Mouse (Mus musculus): ENCODE data around the gene Selenon. TPM values are rescaled to one million over a fixed set of nuclear protein-coding genes. Genes with fewer than 3 reads are reported as not detected.
A peak's percentile ranks its signal among the peaks of the same experiment; 100 is the strongest.

Gene Selenon
- polyA plus RNA-seq, 1 experiment from 2014 or later = 15.9 TPM

DNA sequence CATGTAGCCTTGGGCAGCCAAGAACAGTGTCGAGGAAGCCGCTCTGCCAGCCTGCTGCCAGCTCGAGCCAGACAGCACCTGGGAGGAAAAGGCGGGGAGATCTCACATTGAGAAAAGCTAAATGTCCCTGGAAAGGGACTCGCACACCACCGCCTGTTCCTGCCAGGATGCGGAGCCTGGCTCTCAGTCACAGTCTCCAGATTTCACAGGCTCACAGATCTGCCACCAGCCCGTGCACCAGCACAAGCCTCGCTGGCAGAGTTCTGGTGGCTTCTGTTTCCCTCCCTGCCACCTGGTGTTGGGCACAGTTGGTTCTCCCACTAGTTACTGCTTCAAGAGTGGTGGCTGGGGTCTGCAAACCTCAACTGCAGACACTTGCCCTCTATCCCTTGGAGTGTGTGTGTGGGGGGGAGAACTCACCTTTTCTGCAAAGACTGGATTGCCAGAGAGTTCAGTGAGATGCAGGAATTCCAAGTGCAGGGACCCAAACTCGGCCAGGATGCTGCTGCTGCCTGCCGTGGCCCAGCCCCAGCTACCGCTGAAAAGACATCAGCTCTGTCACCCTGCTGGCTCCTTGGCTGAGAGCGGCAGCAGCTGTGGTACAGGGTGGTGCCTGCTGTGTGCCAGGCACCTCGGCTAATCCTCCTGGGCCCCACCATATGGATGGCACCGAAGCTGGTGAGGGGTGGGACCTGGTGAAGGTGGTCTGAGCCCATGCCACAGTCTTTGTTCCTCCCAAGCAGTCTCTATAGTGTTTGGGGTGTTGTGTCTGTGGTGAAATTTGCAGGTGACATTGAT lies 28.6 kb upstream of the Selenon start:
- H3K27me3 ChIP-seq (ENCODE audit: control insufficient read depth, insufficient read depth, low read length) = no peaks in the 10 kb centered on the region
- no peak for DNase-seq
- no peak overlapping the region for H3K4me2 ChIP-seq (ENCODE audit: low read length)
- peak overlapping the region; percentile 41; the same call in 1 of the 2 replicates for H3K27ac ChIP-seq (replicated peaks; ENCODE audit: low read depth, low read length)
- H3K4me1 ChIP-seq (ENCODE audit: control insufficient read depth, insufficient read depth, low read length) = peaks cover 14% of the 10 kb centered on the region
- no peaks in the 10 kb centered on the region for H3K9me3 ChIP-seq (ENCODE audit: control insufficient read depth, low read length)
- H3K36me3 ChIP-seq (ENCODE audit: control insufficient read depth, insufficient read depth, low read length) = no peaks in the 10 kb centered on the region
- 0 out of 2 replicates have a peak overlapping the region, but pooled peaks have one; percentile 16 for H3K9ac ChIP-seq (replicated peaks; ENCODE audit: low read length)
- ATAC-seq (ENCODE audit: low FRiP score, low TSS enrichment) = no peak
- H3K4me3 ChIP-seq (replicated peaks; ENCODE audit: low read depth, low read length) = no peak overlapping the region
- WGBS = 72% methylated on average over 15 of the region's 15 CpGs

DNA sequence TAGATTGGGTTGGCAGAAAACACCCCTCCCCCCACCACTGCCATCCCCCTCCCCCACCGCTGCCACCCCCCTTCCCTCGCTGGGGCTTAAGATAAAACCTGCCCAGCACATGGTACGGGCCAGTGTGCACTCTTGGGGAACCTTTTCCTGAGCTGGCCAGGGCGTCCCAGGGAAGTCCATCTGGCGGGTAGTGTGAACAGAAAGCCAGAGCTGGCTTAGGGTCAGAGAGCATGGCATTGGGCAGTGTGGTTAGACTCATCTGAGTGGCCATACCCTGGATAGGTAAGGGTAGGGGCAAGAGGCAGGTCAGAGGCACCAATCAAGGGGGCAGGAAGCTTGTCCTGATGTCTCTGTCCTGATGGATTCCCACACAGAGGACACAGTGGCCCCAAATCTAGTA lies 27.7 kb upstream of the Selenon start:
- H3K27ac ChIP-seq (replicated peaks; ENCODE audit: low read depth, low read length) = no peak overlapping the region
- 25% methylated on average over 5 of the region's 5 CpGs for WGBS
- no peak overlapping the region for H3K9ac ChIP-seq (replicated peaks; ENCODE audit: low read length)

DNA sequence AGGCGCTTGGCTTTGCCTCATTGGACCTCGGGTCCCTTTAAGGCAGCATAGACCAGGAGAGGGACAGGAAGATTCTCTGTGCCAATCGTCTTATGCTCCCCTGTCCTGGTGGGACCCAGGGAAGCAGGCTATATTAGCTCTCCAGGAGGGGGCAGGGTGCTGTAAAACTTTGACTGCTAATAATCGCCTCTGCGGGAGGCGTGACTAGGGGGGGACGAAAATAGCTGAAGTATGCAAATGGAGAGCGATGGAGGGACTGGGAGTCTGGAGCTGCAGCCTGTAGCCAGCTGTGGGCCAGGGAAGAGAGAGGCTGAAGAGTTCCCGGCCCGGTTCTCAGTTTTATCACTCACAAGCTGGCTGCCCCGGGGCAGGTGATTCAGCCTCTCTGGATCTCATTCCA lies 27.2 kb upstream of the Selenon start:
- ATAC-seq (ENCODE audit: low FRiP score, low TSS enrichment) (no peak), DNase-seq (peak; percentile 34)
- Histone ChIP-seq H3K36me3 (ENCODE audit: control insufficient read depth, insufficient read depth, low read length) (no peaks in the 10 kb centered on the region), H3K9me3 (ENCODE audit: control insufficient read depth, low read length) (no peaks in the 10 kb centered on the region), H3K27me3 (ENCODE audit: control insufficient read depth, insufficient read depth, low read length) (no peaks in the 10 kb centered on the region), H3K27ac (replicated peaks; ENCODE audit: low read depth, low read length) (no peak overlapping the region), H3K4me3 (replicated peaks; ENCODE audit: low read depth, low read length) (no peak overlapping the region), H3K9ac (replicated peaks; ENCODE audit: low read length) (no peak overlapping the region), H3K4me1 (ENCODE audit: control insufficient read depth, insufficient read depth, low read length) (peaks cover 14% of the 10 kb centered on the region), H3K4me2 (ENCODE audit: low read length) (no peak overlapping the region; the same call in 1 of the 2 replicates)
- WGBS = 12% methylated on average over 11 of the region's 11 CpGs

More for the DNA sequence above, 27.7 kb upstream of the Selenon start:
- H3K9me3 ChIP-seq (ENCODE audit: control insufficient read depth, low read length) = no peaks in the 10 kb centered on the region
- H3K36me3 ChIP-seq (ENCODE audit: control insufficient read depth, insufficient read depth, low read length) = no peaks in the 10 kb centered on the region
- H3K27me3 ChIP-seq (ENCODE audit: control insufficient read depth, insufficient read depth, low read length) = no peaks in the 10 kb centered on the region
- no peak for ATAC-seq (ENCODE audit: low FRiP score, low TSS enrichment)
- H3K4me3 ChIP-seq (replicated peaks; ENCODE audit: low read depth, low read length) = no peak overlapping the region
- H3K4me1 ChIP-seq (ENCODE audit: control insufficient read depth, insufficient read depth, low read length) = peaks cover 14% of the 10 kb centered on the region
- no peak overlapping the region for H3K4me2 ChIP-seq (ENCODE audit: low read length)
- no peak for DNase-seq

DNA sequence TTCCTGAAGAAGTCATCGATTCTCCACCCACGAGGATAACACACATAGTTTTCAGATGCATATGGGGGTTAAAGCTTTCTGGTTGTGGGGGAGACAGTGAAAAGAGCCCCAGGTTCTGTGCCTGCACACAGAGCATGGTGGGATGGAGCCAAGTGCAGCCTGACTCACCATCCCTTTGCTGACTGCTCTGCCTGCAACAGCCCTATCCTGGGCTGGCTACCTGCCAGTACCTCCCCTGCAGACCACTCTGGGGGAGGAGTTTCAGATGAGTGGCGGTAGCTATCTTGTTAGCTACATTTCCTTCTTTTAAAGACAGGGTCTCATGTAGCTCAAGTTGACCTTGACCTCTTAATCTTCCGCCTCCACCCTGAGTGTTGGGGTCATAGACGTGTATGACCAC lies 26.4 kb upstream of the Selenon start:
- Histone ChIP-seq H3K27ac (replicated peaks; ENCODE audit: low read depth, low read length) (no peak overlapping the region), H3K27me3 (ENCODE audit: control insufficient read depth, insufficient read depth, low read length) (no peaks in the 10 kb centered on the region), H3K4me1 (ENCODE audit: control insufficient read depth, insufficient read depth, low read length) (peaks cover 14% of the 10 kb centered on the region), H3K9ac (replicated peaks; ENCODE audit: low read length) (no peak overlapping the region), H3K9me3 (ENCODE audit: control insufficient read depth, low read length) (no peaks in the 10 kb centered on the region), H3K4me2 (ENCODE audit: low read length) (no peak overlapping the region), H3K36me3 (ENCODE audit: control insufficient read depth, insufficient read depth, low read length) (no peaks in the 10 kb centered on the region), H3K4me3 (replicated peaks; ENCODE audit: low read depth, low read length) (no peak overlapping the region)
- ATAC-seq (ENCODE audit: low FRiP score, low TSS enrichment) (no peak), DNase-seq (peak; percentile 56)
- WGBS = 72% methylated on average over 5 of the region's 5 CpGs

DNA sequence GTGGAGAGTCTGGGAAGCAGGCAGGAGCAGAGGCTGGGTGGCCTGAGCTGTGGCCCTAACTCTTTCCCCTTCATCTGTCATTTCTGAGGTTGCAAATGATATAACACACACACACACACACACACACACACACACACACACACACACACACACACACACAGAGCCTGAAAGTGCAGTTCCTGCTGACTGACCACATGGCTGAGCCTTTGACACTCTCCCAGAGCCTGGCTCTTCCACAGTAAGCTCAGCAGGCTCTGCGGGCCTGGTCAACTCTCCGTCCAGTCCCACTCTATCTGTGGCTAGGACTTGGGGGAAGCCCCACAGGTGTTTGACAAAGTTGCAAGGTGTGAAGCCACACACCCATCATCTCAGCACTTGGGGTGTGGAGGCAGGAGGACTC lies 25.3 kb upstream of the Selenon start:
- DNase-seq = no peak
- Histone ChIP-seq H3K36me3 (ENCODE audit: control insufficient read depth, insufficient read depth, low read length) (no peaks in the 10 kb centered on the region), H3K9ac (replicated peaks; ENCODE audit: low read length) (no peak overlapping the region), H3K27me3 (ENCODE audit: control insufficient read depth, insufficient read depth, low read length) (no peaks in the 10 kb centered on the region), H3K27ac (replicated peaks; ENCODE audit: low read depth, low read length) (no peak overlapping the region), H3K9me3 (ENCODE audit: control insufficient read depth, low read length) (no peaks in the 10 kb centered on the region), H3K4me1 (ENCODE audit: control insufficient read depth, insufficient read depth, low read length) (peaks cover 14% of the 10 kb centered on the region), H3K4me3 (replicated peaks; ENCODE audit: low read depth, low read length) (no peak overlapping the region), H3K4me2 (ENCODE audit: low read length) (no peak overlapping the region)
- ATAC-seq (ENCODE audit: low FRiP score, low TSS enrichment) = no peak
- WGBS = 79% methylated on average over 2 of the region's 2 CpGs

DNA sequence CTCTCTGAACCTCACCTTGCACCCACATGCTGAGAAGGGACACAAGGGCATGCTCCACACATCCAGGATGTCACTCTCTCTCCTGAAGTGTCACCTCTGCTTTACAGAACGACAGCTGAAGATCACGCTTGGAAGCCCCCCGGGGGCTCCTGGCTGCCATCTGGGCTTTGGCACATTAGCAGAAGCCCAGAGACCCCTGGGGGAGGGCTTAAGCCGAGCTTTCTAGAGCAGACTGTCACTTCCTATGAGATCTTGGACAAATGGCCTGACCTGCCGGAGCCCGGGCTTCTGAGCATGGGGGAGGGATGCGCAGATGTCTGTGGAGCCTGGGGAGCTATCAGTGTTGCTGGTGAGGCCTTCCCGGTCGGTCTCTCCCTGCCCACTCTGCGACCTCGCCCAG lies 23.5 kb upstream of the Selenon start:
- ATAC-seq (ENCODE audit: low FRiP score, low TSS enrichment) = no peak
- peak; percentile 56 for DNase-seq
- Histone ChIP-seq H3K4me1 (ENCODE audit: control insufficient read depth, insufficient read depth, low read length) (peaks cover 17% of the 10 kb centered on the region), H3K27ac (replicated peaks; ENCODE audit: low read depth, low read length) (no peak overlapping the region), H3K9ac (replicated peaks; ENCODE audit: low read length) (no peak overlapping the region), H3K27me3 (ENCODE audit: control insufficient read depth, insufficient read depth, low read length) (no peaks in the 10 kb centered on the region), H3K4me2 (ENCODE audit: low read length) (no peak overlapping the region), H3K9me3 (ENCODE audit: control insufficient read depth, low read length) (no peaks in the 10 kb centered on the region), H3K4me3 (replicated peaks; ENCODE audit: low read depth, low read length) (no peak overlapping the region), H3K36me3 (ENCODE audit: control insufficient read depth, insufficient read depth, low read length) (no peaks in the 10 kb centered on the region)
- 39% methylated on average over 11 of the region's 11 CpGs for WGBS

DNA sequence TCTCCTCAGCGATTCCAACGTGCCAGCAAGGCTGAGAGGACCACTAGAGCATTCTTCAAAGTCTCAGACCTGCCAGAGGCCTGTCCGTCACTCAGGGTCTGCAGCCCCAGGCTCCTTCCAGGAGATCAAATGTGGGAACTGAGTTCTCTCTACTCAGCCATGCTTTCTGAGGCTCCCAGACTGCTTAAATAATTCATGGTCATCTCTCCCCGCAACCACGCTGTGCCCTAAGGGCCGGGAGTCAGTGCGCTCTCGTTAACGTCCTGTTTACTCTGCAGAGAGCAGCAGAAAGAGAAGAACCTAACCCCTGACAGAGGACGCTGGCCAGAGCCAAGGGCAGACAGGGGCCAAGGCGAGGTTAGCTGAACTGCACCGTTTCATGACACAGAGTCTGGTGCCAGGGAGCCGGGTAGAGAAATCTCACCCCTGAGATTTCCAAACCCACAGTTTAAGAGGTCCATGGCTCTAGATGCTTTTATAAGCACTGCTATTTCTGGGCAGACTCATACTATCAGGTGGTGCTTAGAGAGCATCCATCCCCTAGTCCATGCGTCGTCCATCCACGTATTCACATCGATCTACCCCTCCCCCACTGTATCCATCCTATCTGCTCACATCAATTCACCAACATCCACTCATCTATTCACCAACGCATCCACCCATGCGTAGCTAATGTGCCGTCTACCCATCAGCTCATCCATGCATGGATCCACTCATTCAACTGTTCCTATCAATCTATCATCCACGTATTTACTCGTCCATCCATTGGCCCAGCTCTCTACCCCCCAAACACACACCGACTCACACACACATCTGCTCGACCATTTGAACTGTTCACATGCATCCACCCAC lies 20.7 kb upstream of the Selenon start:
- H3K27me3 ChIP-seq (ENCODE audit: control insufficient read depth, insufficient read depth, low read length) = no peaks in the 10 kb centered on the region
- no peak overlapping the region for H3K4me2 ChIP-seq (ENCODE audit: low read length)
- ATAC-seq (ENCODE audit: low FRiP score, low TSS enrichment) (no peak), DNase-seq (peak; percentile 66)
- H3K27ac ChIP-seq (replicated peaks; ENCODE audit: low read depth, low read length) = peak overlapping the region; percentile 45; the same call in 1 of the 2 replicates
- no peaks in the 10 kb centered on the region for H3K36me3 ChIP-seq (ENCODE audit: control insufficient read depth, insufficient read depth, low read length)
- 73% methylated on average over 24 of the region's 24 CpGs for WGBS
- no peak overlapping the region for H3K9ac ChIP-seq (replicated peaks; ENCODE audit: low read length)
- H3K4me3 ChIP-seq (replicated peaks; ENCODE audit: low read depth, low read length) = no peak overlapping the region
- H3K9me3 ChIP-seq (ENCODE audit: control insufficient read depth, low read length) = no peaks in the 10 kb centered on the region
- H3K4me1 ChIP-seq (ENCODE audit: control insufficient read depth, insufficient read depth, low read length) = 0 out of 2 replicates have a peak, but pooled peaks cover 3% of the 10 kb centered on the region

DNA sequence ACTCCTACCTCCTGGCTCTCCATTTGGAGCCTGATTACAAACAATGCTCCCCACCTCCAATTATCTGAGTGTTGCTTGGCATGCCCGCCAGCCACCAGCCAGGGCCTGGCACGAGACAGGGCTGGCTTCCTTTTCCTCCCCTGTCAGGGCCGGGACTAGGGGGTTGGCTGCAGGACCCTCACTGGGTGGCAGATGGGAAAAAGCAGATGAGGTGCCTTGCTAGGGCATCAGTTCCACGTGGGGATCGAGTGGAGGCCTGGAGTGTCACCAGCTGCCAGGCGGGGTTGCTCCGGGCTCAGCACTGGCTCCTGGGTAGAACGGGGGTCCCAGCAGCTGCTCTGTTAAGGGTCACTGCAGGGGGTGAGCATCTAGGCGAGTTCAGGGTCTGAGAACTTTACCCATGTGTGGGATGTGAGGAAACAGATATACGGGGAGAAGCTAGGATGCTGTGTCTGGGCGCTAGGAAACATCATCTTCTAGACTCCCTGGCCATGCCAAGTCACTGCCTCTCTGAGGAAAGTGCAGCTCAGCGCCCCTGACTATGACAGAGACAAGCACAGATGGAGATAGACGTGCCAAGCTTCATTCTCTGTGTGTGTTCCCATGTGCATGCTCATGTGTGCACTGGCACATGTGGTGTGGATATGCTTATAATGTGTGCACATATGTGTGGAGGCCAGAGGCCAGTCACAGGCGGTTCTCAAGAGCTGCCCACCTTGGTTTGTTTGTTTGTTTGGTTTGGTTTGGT lies 18.9 kb upstream of the Selenon start:
- H3K9ac ChIP-seq (replicated peaks; ENCODE audit: low read length) = no peak overlapping the region
- H3K4me2 ChIP-seq (ENCODE audit: low read length) = no peak overlapping the region
- H3K36me3 ChIP-seq (ENCODE audit: control insufficient read depth, insufficient read depth, low read length) = no peaks in the 10 kb centered on the region
- H3K27me3 ChIP-seq (ENCODE audit: control insufficient read depth, insufficient read depth, low read length) = no peaks in the 10 kb centered on the region
- 0 out of 2 replicates have a peak, but pooled peaks cover 3% of the 10 kb centered on the region for H3K4me1 ChIP-seq (ENCODE audit: control insufficient read depth, insufficient read depth, low read length)
- DNase-seq (no peak), ATAC-seq (ENCODE audit: low FRiP score, low TSS enrichment) (no peak)
- H3K27ac ChIP-seq (replicated peaks; ENCODE audit: low read depth, low read length) = 0 out of 2 replicates have a peak overlapping the region, but pooled peaks have one; percentile 37
- 64% methylated on average over 14 of the region's 14 CpGs for WGBS
- no peak overlapping the region for H3K4me3 ChIP-seq (replicated peaks; ENCODE audit: low read depth, low read length)
- H3K9me3 ChIP-seq (ENCODE audit: control insufficient read depth, low read length) = no peaks in the 10 kb centered on the region

All from midbrain, embryonic 14.5 days (tissue).